Mouse (Mus musculus): ENCODE results near the gene Kcnn1.

Gene Kcnn1

GRCm38 (mm10) chr8:70893656-70894384, 30.8 kb upstream of the Kcnn1 start:
- DNase-seq (ENCODE audit: low spot score): peak; percentile 93

- peak; percentile 57 for DNase-seq (ENCODE audit: low spot score)
These were observed 30.0 kb upstream of the Kcnn1 start for GRCm38 (mm10) chr8:70892896-70893655.

GRCm38 (mm10) chr8:70892022-70892895, 29.2 kb upstream of the Kcnn1 start, which contains the start of gene Slc5a5:
Slc5a5 (minus strand) TSS chr8:70892757.
- DNase-seq (ENCODE audit: low spot score): peak; percentile 58

GRCm38 (mm10) chr8:70891356-70891755, 28.3 kb upstream of the Kcnn1 start:
- peak; percentile 58 for DNase-seq (ENCODE audit: low spot score)

GRCm38 (mm10) chr8:70890656-70891055, 27.6 kb upstream of the Kcnn1 start:
- DNase-seq (ENCODE audit: low spot score): no peak

- DNase-seq (ENCODE audit: low spot score): no peak
These were observed 24.6 kb upstream of the Kcnn1 start for GRCm38 (mm10) chr8:70887669-70888068.

GRCm38 (mm10) chr8:70885612-70886011, 22.6 kb upstream of the Kcnn1 start:
- DNase-seq (ENCODE audit: low spot score): peak; percentile 65

- no peak for DNase-seq (ENCODE audit: low spot score)
These were observed 21.6 kb upstream of the Kcnn1 start for GRCm38 (mm10) chr8:70884683-70885082.

- DNase-seq (ENCODE audit: low spot score): no peak
These were observed 21.1 kb upstream of the Kcnn1 start for GRCm38 (mm10) chr8:70884186-70884585.

GRCm38 (mm10) chr8:70880546-70880945, 17.5 kb upstream of the Kcnn1 start:
- DNase-seq (ENCODE audit: low spot score): no peak

GRCm38 (mm10) chr8:70880126-70880525, 17.1 kb upstream of the Kcnn1 start:
- DNase-seq (ENCODE audit: low spot score): no peak

- no peak for DNase-seq (ENCODE audit: low spot score)
These were observed 16.4 kb upstream of the Kcnn1 start for GRCm38 (mm10) chr8:70879500-70879899.

- DNase-seq (ENCODE audit: low spot score): no peak
These were observed 15.1 kb upstream of the Kcnn1 start for GRCm38 (mm10) chr8:70878178-70878577.

GRCm38 (mm10) chr8:70876382-70876781, 13.3 kb upstream of the Kcnn1 start:
- DNase-seq (ENCODE audit: low spot score): no peak

- no peak for DNase-seq (ENCODE audit: low spot score)
These were observed 11.4 kb upstream of the Kcnn1 start for GRCm38 (mm10) chr8:70874441-70874840.

GRCm38 (mm10) chr8:70873364-70873985, 10.4 kb upstream of the Kcnn1 start, which contains the start of gene Ccdc124:
Ccdc124 (minus strand) TSS chr8:70873935.
- DNase-seq (ENCODE audit: low spot score): peak; percentile 99

GRCm38 (mm10) chr8:70872643-70873363, 9.7 kb upstream of the Kcnn1 start:
- no peak for DNase-seq (ENCODE audit: low spot score)

- no peak for DNase-seq (ENCODE audit: low spot score)
These were observed 8.2 kb upstream of the Kcnn1 start for GRCm38 (mm10) chr8:70871195-70871807.

- peak; percentile 91 for DNase-seq (ENCODE audit: low spot score)
These were observed 6.6 kb upstream of the Kcnn1 start for GRCm38 (mm10) chr8:70869601-70870041.

GRCm38 (mm10) chr8:70869199-70869571, 6.1 kb upstream of the Kcnn1 start:
- no peak for DNase-seq (ENCODE audit: low spot score)
